Mouse (Mus musculus) kidney, postnatal 25 days (tissue): ENCODE measurements around the gene Abca17.
A peak's percentile ranks its signal among the peaks of the same experiment; 100 is the strongest.

Experiments used
- DNase-seq, 2 experiments: peaks; one replicate each; pipeline ENCODE4 v3.0.0; 2021; ENCODE audit warnings: mixed read lengths in 2 of 2

The Abca17 gene

GRCm38 (mm10) chr17:24344672-24345071 lies 6.2 kb downstream of the Abca17 start:
- no peak for DNase-seq

- no peak for DNase-seq
These were observed 23.2 kb downstream of the Abca17 start for GRCm38 (mm10) chr17:24327656-24328055.

- DNase-seq = no peak
These were observed 25.8 kb downstream of the Abca17 start for GRCm38 (mm10) chr17:24325051-24325450.

- no peak for DNase-seq
These were observed 30.0 kb downstream of the Abca17 start for GRCm38 (mm10) chr17:24320826-24321225.

DNA sequence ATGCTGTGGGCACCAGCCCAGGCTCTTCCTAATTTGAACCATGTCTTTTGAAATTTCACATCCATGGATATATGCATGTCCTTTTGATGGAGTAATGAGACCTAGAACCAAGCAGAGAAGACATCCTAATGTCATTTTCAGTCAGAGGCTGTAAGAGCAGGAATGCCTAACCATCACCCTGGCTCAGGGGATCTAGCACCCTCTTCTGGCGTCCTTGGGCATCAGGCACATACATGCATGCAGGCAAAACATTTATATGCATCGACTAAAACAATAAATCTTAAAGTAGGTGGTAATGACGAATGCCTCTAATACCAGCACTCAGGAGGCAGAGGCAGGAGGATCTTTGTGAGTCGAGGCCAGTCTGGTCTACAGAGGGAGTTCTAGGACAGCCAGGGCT lies 43.4 kb downstream of the Abca17 start:
- DNase-seq = peak; percentile 41 to 47

DNA sequence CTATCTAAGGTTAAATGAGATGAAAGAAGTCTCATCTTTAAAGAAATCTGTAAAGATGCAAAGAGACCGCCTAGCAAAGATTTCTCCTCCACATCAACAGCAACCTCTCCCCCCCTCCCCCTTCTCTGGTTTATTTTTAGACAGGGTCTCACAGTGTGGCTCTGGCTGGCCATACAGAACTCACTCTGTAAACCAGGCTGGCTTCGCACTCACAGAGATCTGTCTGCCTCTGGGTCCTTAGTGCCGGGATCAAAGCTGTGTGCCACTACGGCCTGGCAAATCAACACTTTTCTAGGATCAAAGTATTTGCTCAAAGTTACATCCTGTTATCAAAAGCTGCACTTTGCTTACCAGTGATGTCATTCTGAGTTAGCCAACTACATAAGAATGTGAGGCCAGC lies 50.2 kb downstream of the Abca17 start:
- DNase-seq = no peak

DNA sequence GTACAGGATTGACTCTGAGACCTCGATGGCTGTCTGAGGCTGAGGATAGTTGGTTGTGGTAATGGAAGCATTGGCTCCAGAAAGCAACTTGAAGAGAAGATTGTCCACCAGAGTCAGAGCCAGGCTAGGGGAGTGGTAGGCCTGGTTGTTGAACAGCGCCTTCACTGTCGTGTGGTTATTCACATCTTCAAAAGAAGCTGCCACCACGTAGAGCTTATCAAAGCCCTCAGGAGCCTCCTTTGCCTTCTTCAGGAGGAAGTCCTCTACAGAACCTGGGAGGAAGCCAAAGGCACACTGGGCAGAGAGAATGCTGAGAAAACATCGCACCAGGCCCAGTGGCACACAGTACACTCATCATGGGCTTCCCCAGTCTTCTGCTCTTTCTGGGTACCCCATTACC lies 61.5 kb downstream of the Abca17 start:
- DNase-seq = no peak

- no peak for DNase-seq
These were observed 62.4 kb downstream of the Abca17 start for GRCm38 (mm10) chr17:24288477-24288876.

- no peak for DNase-seq
These were observed 65.2 kb downstream of the Abca17 start for GRCm38 (mm10) chr17:24285680-24286079.

DNA sequence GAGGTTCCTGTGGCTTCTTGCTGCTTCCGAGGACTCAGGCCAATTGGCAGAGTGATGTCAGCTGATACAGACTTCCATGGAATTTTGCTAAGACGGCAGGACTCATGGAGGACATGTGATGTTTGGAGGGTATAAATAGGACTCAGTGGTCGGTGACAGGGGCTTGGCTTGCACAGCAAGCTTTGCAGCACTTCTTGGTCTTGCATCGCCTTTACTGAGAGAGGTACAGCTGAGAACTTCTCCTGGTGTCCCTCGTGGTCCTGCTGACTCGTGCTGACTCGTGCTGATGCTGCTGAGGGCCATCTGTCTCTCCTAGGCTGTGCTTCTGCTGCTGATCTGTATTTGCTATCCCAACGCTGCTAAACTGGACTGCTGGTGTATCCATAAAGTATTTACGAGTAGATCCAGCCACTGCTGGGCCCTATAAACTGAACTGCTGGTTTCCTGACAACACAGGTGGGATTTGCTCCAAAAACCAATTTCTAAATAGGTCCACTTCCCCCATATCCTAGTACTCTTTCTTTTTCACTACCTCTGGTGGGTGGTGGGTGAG lies 67.5 kb downstream of the Abca17 start:
- DNase-seq = no peak

GRCm38 (mm10) chr17:24282637-24283036 lies 68.2 kb downstream of the Abca17 start:
- DNase-seq = peak in 1 of 2 experiments; percentile 23

- DNase-seq = no peak
These were observed 71.0 kb downstream of the Abca17 start for GRCm38 (mm10) chr17:24279907-24280306.

GRCm38 (mm10) chr17:24267133-24267532 lies 83.7 kb downstream of the Abca17 start:
- DNase-seq = no peak

GRCm38 (mm10) chr17:24264766-24265165 lies 86.1 kb downstream of the Abca17 start:
- no peak for DNase-seq

- DNase-seq = no peak
These were observed 90.4 kb downstream of the Abca17 start for GRCm38 (mm10) chr17:24260516-24260915.

DNA sequence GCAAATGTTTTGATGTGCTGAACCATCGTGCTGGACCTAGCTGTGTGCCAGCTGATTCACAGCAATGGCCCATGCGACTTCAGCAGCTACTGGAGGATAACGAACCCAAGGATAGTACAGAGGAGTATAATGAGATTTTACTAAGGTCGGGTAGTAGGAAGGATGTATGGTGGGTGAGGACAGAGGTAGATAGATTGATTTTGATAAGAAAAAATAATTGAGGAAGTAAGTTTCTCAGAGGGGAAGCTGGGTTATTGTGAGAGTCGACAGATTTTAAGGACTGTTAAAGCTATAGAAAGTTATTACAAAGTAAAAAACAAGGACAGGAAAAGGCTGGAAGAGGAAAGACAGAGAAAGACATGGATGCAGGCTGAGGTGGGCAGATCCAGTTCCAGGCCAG lies 91.2 kb downstream of the Abca17 start:
- no peak for DNase-seq

GRCm38 (mm10) chr17:24258981-24259380 lies 91.9 kb downstream of the Abca17 start:
- DNase-seq = no peak

GRCm38 (mm10) chr17:24252329-24252728 lies 98.5 kb downstream of the Abca17 start:
- no peak for DNase-seq

DNA sequence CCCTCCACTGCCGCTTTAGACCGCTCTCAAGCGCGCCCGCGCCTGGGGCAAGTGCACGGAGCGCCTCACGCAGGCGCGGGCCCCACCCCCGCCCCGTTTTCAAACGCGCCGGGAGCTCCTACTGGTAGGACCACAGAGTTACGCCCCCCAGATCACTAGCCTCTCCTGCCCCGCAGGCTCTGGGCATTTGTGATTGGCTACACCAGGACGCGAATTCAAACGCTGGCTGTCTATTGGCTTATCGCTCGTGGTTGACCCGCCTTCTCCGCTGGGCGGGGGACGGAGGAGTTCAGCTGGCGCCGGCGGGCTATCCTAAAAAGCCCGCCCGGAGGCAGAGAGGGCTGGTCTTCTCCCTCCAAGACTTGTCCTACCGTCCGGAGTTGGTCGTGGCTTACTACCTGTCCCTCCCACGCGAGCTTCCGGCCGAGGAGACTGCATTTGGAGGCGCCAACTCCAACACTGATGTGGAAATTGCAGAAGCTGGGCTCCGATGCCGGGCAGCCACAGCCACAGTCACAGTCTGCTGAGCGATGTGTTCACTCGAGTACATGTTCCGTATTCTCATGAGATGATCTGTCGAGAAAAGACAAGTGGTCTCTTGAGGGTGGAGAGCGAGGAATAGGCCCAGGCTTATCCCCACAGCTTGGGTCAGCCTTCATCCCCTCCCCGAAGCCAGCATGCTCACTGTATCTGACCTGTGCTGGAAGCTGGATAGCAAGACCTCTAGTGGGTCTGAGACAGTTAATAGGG lies 99.4 kb downstream of the Abca17 start, which contains the start of gene Ccnf:
Gene Ccnf (minus strand): TSS at position 165 of the 750 bp plus-strand sequence.
- DNase-seq = peak; percentile 97 to 98

- no peak for DNase-seq
These were observed 99.9 kb downstream of the Abca17 start for GRCm38 (mm10) chr17:24250988-24251319.

GRCm38 (mm10) chr17:24248641-24249040 lies 102.2 kb downstream of the Abca17 start:
- DNase-seq = peak in 1 of 2 experiments; percentile 23

DNA sequence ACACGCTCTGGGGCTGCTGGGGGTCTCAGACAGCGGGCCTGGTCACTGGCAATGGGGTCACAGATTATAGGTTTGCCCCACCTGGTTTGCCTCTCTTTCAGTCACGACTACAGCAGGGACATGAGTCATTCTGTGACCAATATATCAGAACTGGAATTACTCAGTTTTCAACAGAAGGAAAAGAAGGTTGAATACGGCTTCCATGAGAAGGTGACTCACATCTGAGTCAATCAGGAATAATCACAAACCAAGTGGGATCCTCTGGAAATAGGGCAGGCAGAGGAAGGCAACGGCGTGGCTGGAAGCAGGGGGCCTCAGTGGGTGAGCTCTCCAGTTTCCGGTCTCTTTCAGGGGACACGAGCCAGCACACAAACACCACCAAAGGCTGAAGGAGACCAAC lies 106.8 kb downstream of the Abca17 start:
- no peak for DNase-seq

DNA sequence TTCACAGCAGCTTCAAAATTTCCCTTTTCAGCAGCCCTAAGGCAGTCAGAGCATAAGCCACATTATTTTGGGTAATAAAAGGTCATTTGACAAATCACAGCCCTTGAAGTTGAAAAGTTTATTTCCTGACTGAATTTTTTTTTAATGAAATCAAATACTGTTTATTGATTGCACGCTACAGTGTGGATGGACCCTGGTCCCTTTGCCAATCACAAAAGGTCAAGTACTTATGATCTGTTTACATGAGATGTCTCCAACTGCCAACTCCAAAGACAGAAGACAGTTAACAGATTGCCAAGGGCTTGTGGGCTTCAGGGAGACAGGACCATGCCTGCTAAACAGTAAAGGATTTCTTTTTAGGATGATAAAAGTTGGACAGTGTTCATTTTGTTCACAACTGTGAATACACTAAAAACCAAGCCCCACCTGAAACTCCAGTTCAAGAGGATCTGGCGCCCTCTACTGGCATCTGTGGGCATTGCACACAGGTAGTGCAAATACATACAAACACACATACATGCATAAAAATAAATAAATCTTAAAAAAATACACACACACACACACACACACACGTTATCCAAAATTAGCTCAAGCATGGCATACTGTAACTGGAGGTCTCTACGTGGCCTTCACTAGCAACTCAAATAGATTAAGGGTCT lies 107.4 kb downstream of the Abca17 start:
- peak in 1 of 2 experiments; percentile 68 for DNase-seq

GRCm38 (mm10) chr17:24236921-24237320 lies 113.9 kb downstream of the Abca17 start:
- no peak for DNase-seq
